In genomic region chr8:88454906-88455305, GRCm38 (mm10) we compare ENCODE assay signal across 9 mouse cellular contexts.
A peak's percentile ranks its signal among the peaks of the same experiment; 100 is the strongest.
DNase-seq lines count a peak whose midpoint lies in the region; ATAC-seq and TF ChIP-seq lines count a peak whose summit lies in the region.
"Had no signal": no experiment of that assay in that cellular context is flagged by ENCODE, and none has a peak within 500 bp of the region (broad histone marks: within the 10 kb centered on the region; RNA-seq: fewer than 3 reads in every experiment).

No protein-coding gene starts in this region.

- no peaks in the 10 kb centered on the region for H3K9me3 ChIP-seq in ES-E14 (ENCODE audit: control insufficient read depth, insufficient read depth, low read depth, low read length)
- H3K9me3 ChIP-seq in hindbrain, embryonic 12.5 days (replicated peaks): peaks cover 9% of the 10 kb centered on the region
- peaks cover 19% of the 10 kb centered on the region for H3K9me3 ChIP-seq in midbrain, embryonic 10.5 days (replicated peaks)

- peaks cover 29% of the 10 kb centered on the region for H3K27me3 ChIP-seq in hindbrain, embryonic 12.5 days
- H3K27me3 ChIP-seq in midbrain, embryonic 10.5 days (ENCODE audit: low read depth, poor library complexity, severe bottlenecking): peaks cover 61% of the 10 kb centered on the region

- H3K9ac ChIP-seq in ES-E14 (ENCODE audit: insufficient read depth, low read depth, low read length, poor library complexity, severe bottlenecking): no peak overlapping the region
- peak overlapping the region; percentile 75 for H3K9ac ChIP-seq in hindbrain, embryonic 12.5 days

- intact Hi-C loops in gastrocnemius, adult 2 months (cut with DNase I): no loop called here
- intact Hi-C loops in left cerebral cortex, postnatal 36 days (cut with DNase I): loop anchor here (5.0 kb wide), 3 partner anchors 67 to 172 kb away; partner anchors contain the start of genes Brd7 and Nkd1

- peak overlapping the region; percentile 75 for H3K4me3 ChIP-seq in gastrocnemius, adult 2 months
- H3K4me3 ChIP-seq in ES-E14 (ENCODE audit: insufficient read depth in 1 of 2, low read depth in 1 of 2, low read length in 2 of 2, poor library complexity in 1 of 2, severe bottlenecking in 1 of 2): peak overlapping the region; percentile 37 to 55; a peak in 2 of 4 replicates
- H3K4me3 ChIP-seq in hindbrain, embryonic 12.5 days: peak overlapping the region; percentile 44; the same call in 1 of the 2 replicates
- H3K4me3 ChIP-seq in midbrain, embryonic 10.5 days: peak overlapping the region; percentile 62

- peaks cover 0 to 7% of the 10 kb centered on the region in 2 experiments; a peak in 2 of 4 replicates for H3K4me1 ChIP-seq in ES-E14 (ENCODE audit: control insufficient read depth in 2 of 2, insufficient read depth in 2 of 2, low read length in 2 of 2, poor library complexity in 1 of 2)
- H3K4me1 ChIP-seq in hindbrain, embryonic 12.5 days: peaks cover 32% of the 10 kb centered on the region
- peaks cover 64% of the 10 kb centered on the region for H3K4me1 ChIP-seq in midbrain, embryonic 10.5 days

- H3K27ac ChIP-seq in gastrocnemius, adult 2 months: no peak overlapping the region
- H3K27ac ChIP-seq in ES-E14 (ENCODE audit: insufficient read depth, low read depth, low read length, poor library complexity, severe bottlenecking): no peak overlapping the region
- peak overlapping the region; percentile 84 for H3K27ac ChIP-seq in hindbrain, embryonic 12.5 days
- H3K27ac ChIP-seq in midbrain, embryonic 10.5 days (replicated peaks): peak overlapping the region; percentile 91

- no peak for DNase-seq in gastrocnemius, adult 2 months
- no peak for DNase-seq in gastrocnemius, adult 8-10 months (ENCODE audit: low spot score in 2 of 2)
- no peak for DNase-seq in ES-E14 (ENCODE audit: low read depth, low spot score)
- no peak for DNase-seq in midbrain, embryonic 10.5 days (ENCODE audit: low spot score)
- DNase-seq in spleen, postnatal 14 days (ENCODE audit: low spot score in 2 of 2): no peak
- no peak for DNase-seq in ovary, postnatal 10 days (ENCODE audit: low spot score)
- no peak for DNase-seq in left cerebral cortex, postnatal 36 days (ENCODE audit: low spot score in 2 of 2)
- DNase-seq: thymus, adult 18-20 months had no signal

- WGBS in hindbrain, embryonic 12.5 days: 7% methylated on average over 4 of the region's 4 CpGs
- 6% methylated on average over 4 of the region's 4 CpGs for WGBS in midbrain, embryonic 10.5 days

- no peak for ATAC-seq in hindbrain, embryonic 12.5 days (ENCODE audit: low FRiP score)

- TF ChIP-seq CTCF in gastrocnemius, adult 2 months (IDR thresholded peaks at IDR 0.05): no peak

- in situ Hi-C loops in ES-E14 (cut with MboI; ENCODE audit: low sequenced_read_pairs in 2 of 2, unreplicated experiment in 2 of 2): no loop called here

- no peaks in the 10 kb centered on the region for H3K36me3 ChIP-seq in ES-E14 (ENCODE audit: control insufficient read depth, insufficient read depth, low read length, poor library complexity, severe bottlenecking)
- no peaks in the 10 kb centered on the region for H3K36me3 ChIP-seq in hindbrain, embryonic 12.5 days
- no peaks in the 10 kb centered on the region; the same call in 1 of the 2 replicates for H3K36me3 ChIP-seq in midbrain, embryonic 10.5 days

- H3K4me2 ChIP-seq in hindbrain, embryonic 12.5 days (replicated peaks): peak overlapping the region; percentile 73

TF ChIP-seq in ES-E14, 5 proteins besides CTCF, POLR2A, EP300 and RAD21:
- TF ChIP-seq ZNF384 (IDR thresholded peaks at IDR 0.05; ENCODE audit: low read depth, low read length): no peak
- no peak for TF ChIP-seq ZC3H11A (IDR thresholded peaks at IDR 0.05; ENCODE audit: borderline replicate concordance, low read depth, low read length)
- no peak for TF ChIP-seq MAFK (IDR thresholded peaks at IDR 0.05; ENCODE audit: insufficient read depth, low read depth, low read length)
- TF ChIP-seq CHD2 (IDR thresholded peaks at IDR 0.05; ENCODE audit: low read depth, low read length): no peak
- no peak for TF ChIP-seq HCFC1 (IDR thresholded peaks at IDR 0.05; ENCODE audit: borderline replicate concordance, insufficient read depth, low read length)
TF ChIP-seq in ES-E14: peak in this region for 0.

Comparison
In these comparisons a context has a peak if more than half of its experiments do, and no peak if none do; other contexts are left out.
1. H3K27ac ChIP-seq: peak in hindbrain, embryonic 12.5 days (single experiment) and midbrain, embryonic 10.5 days (single experiment); none in gastrocnemius, adult 2 months (single experiment) and ES-E14 (single experiment).
2. Peak in every context shown above with its lines, with median percentiles within 50 percentile points of each other: H3K4me3 ChIP-seq.